Mouse (Mus musculus) embryo, embryonic 10 days (tissue): ENCODE results near the gene Ms4a2.

Experiments used
- DNase-seq: peaks from one replicate; pipeline ENCODE4 v3.0.0-alpha.2; 2015; ENCODE audit warnings: low spot score

Gene Ms4a2

DNA sequence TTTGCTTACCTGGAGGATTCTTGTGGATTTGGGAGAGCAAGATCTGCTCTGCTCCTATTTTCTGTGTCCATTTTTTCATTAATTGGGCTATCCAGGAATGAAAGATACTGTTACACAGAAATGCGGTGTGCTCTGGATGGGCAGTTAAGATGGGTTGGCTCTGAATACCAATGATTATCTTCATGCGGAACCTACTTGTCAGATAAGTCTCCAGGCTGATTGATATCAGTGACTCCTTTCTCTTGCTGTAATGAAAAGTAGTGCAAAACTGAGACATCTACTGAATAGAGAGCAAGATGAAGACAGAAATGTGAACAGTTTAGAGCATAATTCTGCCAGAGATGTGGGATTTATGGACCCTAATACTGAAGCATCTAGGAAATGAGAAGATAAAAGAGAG, at the start of gene Ms4a2:
Gene Ms4a2, minus strand, starts transcription at position 169 of the 400 bp plus-strand sequence.
- no peak for DNase-seq

DNA sequence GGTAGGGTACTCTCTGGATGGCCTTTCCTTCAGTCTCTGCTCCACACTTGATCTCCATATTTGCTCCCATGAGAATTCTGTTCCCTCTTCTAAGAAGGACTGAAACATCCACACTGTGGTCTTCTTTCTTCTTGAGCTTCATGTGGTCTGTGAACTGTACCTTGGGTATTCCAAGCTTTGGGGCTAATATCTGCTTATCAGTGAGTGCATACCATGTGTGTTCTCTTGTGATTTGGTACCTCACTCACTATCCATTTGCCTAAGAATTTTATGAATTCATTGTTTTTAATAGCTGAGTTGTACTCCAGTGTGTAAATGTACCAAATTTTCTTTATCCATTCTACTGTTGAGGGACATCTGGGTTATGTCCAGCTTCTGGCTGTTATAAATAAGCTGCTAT, 38.0 kb upstream of the Ms4a2 start:
- DNase-seq, result no peak

- no peak for DNase-seq
These were observed 36.9 kb upstream of the Ms4a2 start, which contains the start of gene Oosp2 for GRCm38 (mm10) chr19:11660459-11660858. Gene Oosp2, minus strand, starts transcription at chr19:11660559.

GRCm38 (mm10) chr19:11659142-11659541, 35.6 kb upstream of the Ms4a2 start:
- no peak for DNase-seq

DNA sequence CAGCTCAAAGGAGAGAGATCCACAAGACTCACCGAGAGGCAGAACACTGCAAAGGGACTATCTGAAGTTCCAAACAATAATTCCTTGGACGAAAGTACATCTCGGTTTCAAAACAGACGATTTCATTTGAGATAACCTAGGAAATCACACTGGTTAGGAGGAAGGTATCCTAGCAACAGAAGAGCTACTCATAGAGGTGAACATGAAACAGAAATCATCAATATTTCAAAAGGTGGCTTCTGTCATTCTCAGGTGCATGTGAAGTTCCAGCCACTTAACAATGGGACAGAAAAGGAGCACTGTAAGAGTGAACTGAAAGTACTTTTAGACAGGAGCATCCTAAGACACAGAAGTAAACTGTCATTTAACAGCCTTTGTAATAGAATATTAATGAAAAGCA, 26.0 kb upstream of the Ms4a2 start:
- DNase-seq, result no peak

- DNase-seq, result no peak
These were observed 22.6 kb upstream of the Ms4a2 start for GRCm38 (mm10) chr19:11646166-11646565.

- DNase-seq, result no peak
These were observed 17.2 kb upstream of the Ms4a2 start, which contains the start of gene Ms4a3 for GRCm38 (mm10) chr19:11640732-11641131. Gene Ms4a3, minus strand, starts transcription at chr19:11640851.

GRCm38 (mm10) chr19:11639038-11639437, 15.5 kb upstream of the Ms4a2 start:
- DNase-seq, result no peak

GRCm38 (mm10) chr19:11635572-11635971, 12.1 kb upstream of the Ms4a2 start:
- no peak for DNase-seq

GRCm38 (mm10) chr19:11634330-11634729, 10.8 kb upstream of the Ms4a2 start:
- no peak for DNase-seq

GRCm38 (mm10) chr19:11633732-11634131, 10.2 kb upstream of the Ms4a2 start:
- no peak for DNase-seq

- no peak for DNase-seq
These were observed 1.7 kb upstream of the Ms4a2 start for GRCm38 (mm10) chr19:11625231-11625630.

GRCm38 (mm10) chr19:11624800-11625199, 1.3 kb upstream of the Ms4a2 start:
- peak; percentile 8 for DNase-seq

- no peak for DNase-seq
These were observed 5.5 kb downstream of the Ms4a2 start for GRCm38 (mm10) chr19:11617983-11618382.

GRCm38 (mm10) chr19:11614805-11615204, 8.7 kb downstream of the Ms4a2 start:
- DNase-seq, result no peak

DNA sequence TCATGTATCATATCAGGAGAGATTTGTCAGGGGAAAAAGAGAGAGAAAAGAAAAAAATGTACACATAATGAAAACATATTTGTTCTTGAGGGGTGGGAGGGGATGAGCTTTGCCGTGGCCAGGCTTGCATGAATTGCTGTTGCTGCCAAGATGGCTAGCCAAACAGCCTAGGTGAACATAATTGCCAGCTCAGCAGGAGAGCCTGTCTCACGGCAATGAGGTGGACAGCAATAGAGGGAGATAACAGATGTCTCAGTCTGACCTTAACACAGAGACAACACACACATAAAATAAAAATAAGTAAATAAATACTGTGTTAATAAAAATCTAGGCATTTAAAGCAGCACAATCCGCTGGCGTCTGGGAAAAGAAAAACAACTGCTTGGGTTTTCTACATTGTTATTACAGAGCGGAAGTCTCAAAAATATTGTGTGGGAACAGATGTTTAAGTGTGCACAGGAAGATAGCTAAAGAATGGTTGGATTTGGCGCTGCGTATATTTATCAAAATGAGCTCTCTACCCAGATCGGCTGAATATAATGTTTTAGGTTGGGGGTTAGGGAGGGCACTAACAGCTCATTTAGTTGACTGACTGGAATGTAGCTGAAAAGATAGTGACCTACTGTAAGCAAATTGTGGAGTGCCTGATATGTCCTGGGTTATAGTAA, 9.6 kb downstream of the Ms4a2 start:
- DNase-seq, result no peak

DNA sequence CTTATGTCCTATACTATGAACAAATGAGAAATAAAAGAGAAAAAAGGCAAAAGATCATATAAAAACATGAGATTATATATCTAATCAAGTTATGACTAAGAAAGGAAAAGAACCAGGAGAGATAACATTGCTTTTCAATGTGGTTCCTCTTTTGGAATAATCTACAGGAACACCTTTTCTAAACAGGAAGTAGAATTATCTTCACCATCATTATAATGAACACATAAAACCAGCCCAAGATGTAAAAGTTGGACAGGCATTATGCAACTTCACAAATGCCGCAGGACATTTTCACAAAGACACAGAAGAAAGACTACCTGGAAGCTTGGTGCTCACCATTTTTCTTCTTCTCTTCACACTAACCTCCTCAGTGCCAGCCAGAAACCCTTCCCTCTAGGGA, 10.4 kb downstream of the Ms4a2 start:
- DNase-seq, result no peak

DNA sequence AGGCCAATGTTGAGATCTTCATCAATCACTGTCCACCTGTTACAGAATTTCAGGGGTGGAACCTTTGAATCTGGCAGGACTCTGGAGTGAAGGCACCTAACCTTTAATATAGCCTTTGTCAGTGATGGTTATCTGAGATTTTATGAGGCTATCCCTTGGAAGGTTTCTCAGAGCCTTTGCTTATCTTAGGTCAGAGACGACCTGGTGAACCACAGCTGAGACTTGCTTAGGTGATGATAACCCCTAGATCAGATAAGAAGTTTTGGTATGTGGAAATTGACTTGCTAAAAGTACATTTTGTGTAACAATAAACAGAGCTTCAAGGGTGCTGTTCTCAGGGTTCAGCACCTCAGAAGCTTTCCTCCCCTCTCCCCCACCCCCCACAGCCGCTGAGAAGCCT, 11.2 kb downstream of the Ms4a2 start:
- DNase-seq, result peak; percentile 25

DNA sequence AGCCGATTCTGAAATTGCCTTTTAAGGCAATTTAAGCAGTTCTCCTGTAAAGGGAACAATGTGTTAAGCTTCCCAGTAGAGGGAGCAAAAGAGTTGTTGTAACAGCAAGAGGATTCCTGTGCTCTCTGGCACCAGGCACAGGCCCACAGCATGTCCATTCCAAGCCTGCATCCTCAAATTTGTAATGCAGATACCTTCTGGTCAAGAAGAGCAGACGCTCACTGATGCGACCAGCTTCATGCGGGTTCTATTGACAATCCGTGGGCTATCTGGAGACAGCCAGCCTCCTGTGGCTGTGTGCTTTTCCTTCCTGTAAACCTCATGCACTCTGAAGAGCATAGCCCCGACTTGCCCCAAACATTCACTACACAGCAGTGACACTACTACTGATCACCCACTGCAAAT, 12.0 kb downstream of the Ms4a2 start:
- DNase-seq, result peak; percentile 84

GRCm38 (mm10) chr19:11608172-11608571, 15.3 kb downstream of the Ms4a2 start:
- peak; percentile 51 for DNase-seq

DNA sequence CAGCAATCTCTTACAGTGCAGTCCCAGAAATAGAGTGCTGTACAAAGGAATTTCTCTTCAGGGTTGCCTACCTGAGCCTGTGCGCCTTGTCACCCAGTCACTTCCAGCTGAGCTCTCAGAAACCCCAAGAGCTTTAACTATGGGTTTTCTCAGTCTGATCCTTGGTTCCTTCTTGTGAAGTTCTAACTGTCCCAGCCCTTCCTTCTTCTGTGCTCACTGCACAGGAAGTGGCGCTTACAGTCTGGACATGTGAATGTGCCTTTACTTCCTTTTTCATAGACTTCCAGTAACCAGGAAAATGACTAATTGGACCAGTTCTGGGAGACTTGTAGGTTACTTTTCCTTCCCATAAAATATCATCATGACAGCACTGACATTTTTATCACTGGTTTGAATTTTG, 18.9 kb downstream of the Ms4a2 start, which contains the start of gene Ms4a6d:
Gene Ms4a6d, minus strand, starts transcription at position 247 of the 400 bp plus-strand sequence.
- no peak for DNase-seq

GRCm38 (mm10) chr19:11602026-11602425, 21.5 kb downstream of the Ms4a2 start:
- peak; percentile 56 for DNase-seq

GRCm38 (mm10) chr19:11601349-11601748, 22.2 kb downstream of the Ms4a2 start:
- no peak for DNase-seq

GRCm38 (mm10) chr19:11589891-11590449, 33.5 kb downstream of the Ms4a2 start:
- DNase-seq, result no peak
